Mouse (Mus musculus): ENCODE measurements around the gene Tmem151b. TPM values are rescaled to one million over a fixed set of nuclear protein-coding genes. Genes with fewer than 3 reads are reported as not detected.

Gene Tmem151b
- polyA plus RNA-seq, 1 experiment from 2014 or later: 10.1 TPM

DNA sequence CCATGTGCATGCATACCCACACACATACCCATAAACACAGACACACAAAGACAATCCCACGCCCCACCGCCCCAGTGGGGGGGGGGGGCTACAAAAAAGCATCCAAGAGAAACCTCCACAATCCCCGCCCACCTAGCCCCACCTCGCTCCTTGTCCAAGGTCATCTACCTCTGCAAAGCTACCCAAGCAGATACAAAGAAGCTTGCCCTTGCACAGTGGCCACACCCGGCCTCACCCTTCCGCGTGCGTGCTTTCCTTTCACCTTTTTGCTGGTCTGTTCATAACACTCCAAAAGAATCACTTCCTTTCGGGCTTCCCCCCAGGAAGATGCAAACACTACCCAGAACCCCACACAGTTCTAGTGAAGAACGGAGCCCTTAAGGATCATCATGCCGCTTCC lies 54.1 kb downstream of the Tmem151b start:
- Histone ChIP-seq H3K9ac (no peak overlapping the region), H3K27ac (no peak overlapping the region), H3K4me3 (no peak overlapping the region), H3K4me1 (0 out of 2 replicates have a peak, but pooled peaks cover 6% of the 10 kb centered on the region), H3K4me2 (no peak overlapping the region), H3K27me3 (peaks cover 6% of the 10 kb centered on the region), H3K36me3 (no peaks in the 10 kb centered on the region), H3K9me3 (no peaks in the 10 kb centered on the region)
- ATAC-seq (ENCODE audit: insufficient number of reproducible peaks, insufficient read depth, low FRiP score, low TSS enrichment, low read depth): no peak
- 80% methylated on average over 11 of the region's 11 CpGs for WGBS

Other genes starting within 250 kb of the Tmem151b start
- 74.0 and 83.1 TPM in 2 replicates for gene Cdc5l, start 115.9 kb downstream of the Tmem151b start, polyA plus RNA-seq (2015; fragmentation: Nextera tagmentation; extraction: Ambion mirVana)
- 0.86 and 0.88 TPM in 2 replicates for gene Spats1, start 74.3 kb downstream of the Tmem151b start, polyA plus RNA-seq (2015; fragmentation: Nextera tagmentation; extraction: Ambion mirVana)
- 20.2 and 21.5 TPM in 2 replicates for gene Aars2, start 42.8 kb downstream of the Tmem151b start, polyA plus RNA-seq (2015; fragmentation: Nextera tagmentation; extraction: Ambion mirVana)
- 1.0 and 1.1 TPM in 2 replicates for gene Tcte1, start 26.2 kb downstream of the Tmem151b start, polyA plus RNA-seq (2015; fragmentation: Nextera tagmentation; extraction: Ambion mirVana)
- 4.7 TPM in 2 replicates for gene Nfkbie, start 6.0 kb upstream of the Tmem151b start, polyA plus RNA-seq (2015; fragmentation: Nextera tagmentation; extraction: Ambion mirVana)
- gene Slc35b2, start 14.2 kb upstream of the Tmem151b start, polyA plus RNA-seq (2015; fragmentation: Nextera tagmentation; extraction: Ambion mirVana): 104 and 122 TPM in 2 replicates
- gene Hsp90ab1, start 23.6 kb upstream of the Tmem151b start, polyA plus RNA-seq (2015; fragmentation: Nextera tagmentation; extraction: Ambion mirVana): 1,480 and 1,606 TPM in 2 replicates
- 69.8 and 77.4 TPM in 2 replicates for gene Slc29a1, start 49.9 kb upstream of the Tmem151b start, polyA plus RNA-seq (2015; fragmentation: Nextera tagmentation; extraction: Ambion mirVana)
- gene Mymx, start 52.4 kb upstream of the Tmem151b start, polyA plus RNA-seq (2015; fragmentation: Nextera tagmentation; extraction: Ambion mirVana): 3.8 and 5.5 TPM in 2 replicates
- 0.63 and 0.84 TPM in 2 replicates for gene Capn11, start 109.6 kb upstream of the Tmem151b start, polyA plus RNA-seq (2015; fragmentation: Nextera tagmentation; extraction: Ambion mirVana)
- gene Mrpl14, start 136.6 kb upstream of the Tmem151b start, polyA plus RNA-seq (2015; fragmentation: Nextera tagmentation; extraction: Ambion mirVana): 146 and 152 TPM in 2 replicates
- gene Tmem63b, start 137.2 kb upstream of the Tmem151b start, polyA plus RNA-seq (2015; fragmentation: Nextera tagmentation; extraction: Ambion mirVana): 38.0 and 42.4 TPM in 2 replicates
- not detected in 2 replicates for gene 1600014C23Rik, start 184.2 kb upstream of the Tmem151b start, polyA plus RNA-seq (2015; fragmentation: Nextera tagmentation; extraction: Ambion mirVana)